Mouse (Mus musculus): Measurements from ENCODE around the gene Fam181b.

- TF ChIP-seq POLR2A (IDR thresholded peaks at IDR 0.05; ENCODE audit: low read depth, low read length) (no peak), CTCF (IDR thresholded peaks at IDR 0.05; ENCODE audit: borderline replicate concordance, insufficient read depth, low read length) (0 out of 2 replicates have a peak, but pooled peaks have one; percentile 18)
Measured at GRCm38 (mm10) chr7:93095511-93095910, 15.8 kb downstream of the Fam181b start.

Measured in embryonic fibroblast, embryonic 13.5 days (primary cell).